Mouse (Mus musculus) lung, postnatal 0 days (tissue): ENCODE measurements around the gene Mars.

Experiments
- CTCF ChIP-seq: IDR thresholded peaks from 2 replicates; pipeline ENCODE4 v1.5.1; 2016; ENCODE audit warnings: antibody characterized with exemption, mild to moderate bottlenecking
- EP300 ChIP-seq: IDR thresholded peaks from 2 replicates; pipeline ENCODE4 v1.6.1; 2016; ENCODE audit warnings: antibody characterized with exemption, mild to moderate bottlenecking, control low read depth

DNA sequence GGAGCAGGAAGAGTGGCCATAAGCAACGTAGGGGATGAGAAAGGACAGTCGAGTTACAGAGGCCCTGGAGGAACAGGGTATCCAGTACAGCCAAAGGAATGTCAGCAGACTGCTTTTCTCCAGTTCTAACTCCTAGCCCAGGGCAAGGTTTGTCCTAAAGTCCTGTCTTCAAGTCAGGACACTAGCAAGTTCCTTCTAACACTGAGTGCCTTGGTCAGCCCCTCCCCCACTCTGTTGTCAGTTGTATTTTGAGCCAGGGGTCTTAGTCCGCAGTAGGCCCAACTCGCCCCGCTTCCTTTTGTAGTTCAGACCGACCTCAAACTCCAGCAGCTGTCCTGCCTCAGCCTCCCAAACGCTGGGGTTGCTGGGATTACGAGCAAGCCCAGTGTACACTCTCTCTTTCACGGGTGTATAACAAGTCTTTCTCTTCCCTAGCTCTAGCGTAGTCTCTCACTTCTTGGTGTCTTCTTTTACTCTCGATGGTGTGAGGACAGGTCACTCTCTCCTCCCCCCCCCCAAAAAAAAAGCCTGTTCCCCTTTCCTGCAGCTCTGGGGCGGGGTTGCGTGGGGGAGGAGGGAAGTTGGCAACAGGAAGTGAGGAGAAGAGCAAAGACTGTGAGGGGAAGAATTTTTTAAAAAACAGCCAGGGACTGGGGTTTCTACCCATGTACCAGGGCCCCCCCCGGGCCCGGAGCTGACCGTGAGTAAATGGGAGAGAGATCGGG lies 11.7 kb upstream of the Mars start:
- TF ChIP-seq EP300 = no peak
- TF ChIP-seq CTCF = no peak
